Mouse (Mus musculus) limb, embryonic 14.5 days (tissue): ENCODE results near the gene Nosip. TPM values are rescaled to one million over a fixed set of nuclear protein-coding genes. Genes with fewer than 3 reads are reported as not detected.
A peak's percentile ranks its signal among the peaks of the same experiment; 100 is the strongest.

Source experiments
- ATAC-seq: fragments of 200-750 bp; cut with Nextera tagmentation; 2 replicates; pipeline ENCODE4 v1.8.0; 2017; ENCODE audit warnings: low read depth, moderate number of reproducible peaks, moderate TSS enrichment; ENCODE audit not compliant: low FRiP score
- DNase-seq: peaks from one replicate; pipeline ENCODE4 v3.0.0-alpha.2; 2015; ENCODE audit warnings: low spot score
- H3K27ac ChIP-seq: fragments of 300-500 bp; sonication (generic); replicated peaks from 2 replicates; pipeline ENCODE4 v1.5.1; 2014; ENCODE audit warnings: low read depth, mild to moderate bottlenecking, low read length, moderate library complexity, mixed read lengths
- H3K27me3 ChIP-seq: fragments of 300-500 bp; sonication (generic); 2 replicates; pipeline ENCODE4 v1.6.1; 2014; ENCODE audit warnings: low read length, mixed read lengths; ENCODE audit not compliant: control insufficient read depth, insufficient read depth
- H3K36me3 ChIP-seq: fragments of 300-500 bp; sonication (generic); 2 replicates; pipeline ENCODE4 v1.6.1; 2014; ENCODE audit warnings: mild to moderate bottlenecking, low read length, moderate library complexity, mixed read lengths; ENCODE audit not compliant: control insufficient read depth, insufficient read depth
- H3K4me1 ChIP-seq: fragments of 300-500 bp; sonication (generic); 2 replicates; pipeline ENCODE4 v1.6.1; 2014; ENCODE audit warnings: antibody characterized with exemption, low read length, mixed read lengths; ENCODE audit not compliant: control insufficient read depth, insufficient read depth
- H3K4me2 ChIP-seq: fragments of 300-500 bp; sonication (generic); replicated peaks from 2 replicates; pipeline ENCODE4 v1.6.1; 2014; ENCODE audit warnings: low read depth, mild to moderate bottlenecking, low read length, moderate library complexity; ENCODE audit not compliant: severe bottlenecking
- H3K4me3 ChIP-seq: fragments of 300-500 bp; sonication (generic); replicated peaks from 2 replicates; pipeline ENCODE4 v1.5.1; 2014; ENCODE audit warnings: low read length
- H3K9ac ChIP-seq: fragments of 300-500 bp; sonication (generic); 2 replicates; pipeline ENCODE4 v1.6.1; 2014; ENCODE audit warnings: mild to moderate bottlenecking, low read depth, low read length, moderate library complexity; ENCODE audit not compliant: severe bottlenecking
- H3K9me3 ChIP-seq: fragments of 300-500 bp; sonication (generic); 2 replicates; pipeline ENCODE4 v1.6.1; 2016; ENCODE audit warnings: low read length; ENCODE audit not compliant: control insufficient read depth
- POLR2A ChIP-seq: fragments of 200-500 bp; IDR thresholded peaks from 2 replicates; pipeline ENCODE4 v1.8.0; 2012; ENCODE audit warnings: inconsistent platforms, mild to moderate bottlenecking, moderate library complexity, borderline replicate concordance; ENCODE audit not compliant: insufficient read depth, insufficient read length; ENCODE audit errors: extremely low read depth
- WGBS: fragments of 180-500 bp; shearing (Covaris S2); extraction: QIAGEN DNeasy Blood & Tissue Kit; methylation state at CpG from one replicate; pipeline ENCODE4 v1.1.7; 2014; 5-methylcytosine and 5-hydroxymethylcytosine counted together
- polyA plus RNA-seq, 2 experiments: library from polyadenylated mRNA; depleted of rRNA in 1 of 2; stranded (reverse) in 1 of 2; unstranded in 1 of 2; fragments of >200 nt; fragmentation: Nextera tagmentation in 1 of 2; extraction: Ambion mirVana in 1 of 2; gene quantifications; 2 replicates each; pipeline versions ENCODE4 v1.2.1 to v1.2.3; 2012 to 2014

The Nosip gene
- polyA plus RNA-seq, 2 experiments, result 68.1 to 82.7 TPM

DNA sequence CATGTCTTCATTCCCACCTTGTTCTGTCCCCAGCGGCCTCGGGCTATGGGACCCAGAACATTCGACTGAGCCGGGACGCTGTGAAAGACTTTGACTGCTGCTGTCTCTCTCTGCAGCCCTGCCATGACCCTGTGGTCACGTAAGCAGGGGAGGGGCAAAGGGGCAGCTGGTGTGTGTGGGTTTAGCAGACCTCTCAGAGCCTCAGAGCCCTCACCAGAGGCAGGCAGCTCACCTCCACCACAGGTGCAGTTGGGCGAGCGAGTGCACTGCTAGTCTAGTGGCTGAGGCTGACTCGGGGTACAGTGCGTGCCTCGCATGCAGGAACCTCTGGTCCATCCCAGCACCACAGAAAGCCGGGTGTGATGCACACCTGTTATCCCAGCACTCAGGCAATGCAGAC, 11.7 kb downstream of the Nosip start:
- no peaks in the 10 kb centered on the region for H3K4me1 ChIP-seq
- H3K27me3 ChIP-seq, result no peaks in the 10 kb centered on the region
- no peak overlapping the region for H3K9ac ChIP-seq
- no peaks in the 10 kb centered on the region for H3K9me3 ChIP-seq
- no peak overlapping the region for H3K27ac ChIP-seq
- ATAC-seq (no peak), DNase-seq (no peak)
- 91% methylated on average over 12 of the region's 12 CpGs for WGBS
- peaks cover 46% of the 10 kb centered on the region for H3K36me3 ChIP-seq
- no peak overlapping the region for H3K4me3 ChIP-seq
- H3K4me2 ChIP-seq, result no peak overlapping the region
- no peak for TF ChIP-seq POLR2A

DNA sequence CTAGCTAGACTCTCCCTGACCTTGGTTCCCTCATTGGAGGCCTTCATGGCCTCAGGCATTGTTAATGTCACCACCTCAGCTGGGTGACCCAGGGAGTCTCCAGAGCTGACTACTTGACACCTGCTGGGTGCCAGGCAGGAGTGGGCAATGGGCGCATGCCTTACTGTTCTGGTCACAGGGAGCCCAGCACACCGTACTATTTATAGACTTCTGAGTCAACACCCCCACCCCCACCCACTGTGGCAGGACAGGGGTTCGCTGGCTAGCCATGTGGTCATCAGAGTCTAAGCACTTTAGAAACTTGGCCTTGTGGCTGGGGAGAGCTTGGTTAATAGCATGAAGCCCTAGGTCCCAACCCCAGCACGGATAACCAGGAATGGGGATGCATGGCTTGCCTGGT, 13.2 kb downstream of the Nosip start:
- Histone ChIP-seq H3K36me3 (peaks cover 46% of the 10 kb centered on the region), H3K9ac (no peak overlapping the region), H3K27ac (no peak overlapping the region), H3K4me3 (no peak overlapping the region), H3K4me1 (no peaks in the 10 kb centered on the region), H3K4me2 (no peak overlapping the region), H3K9me3 (no peaks in the 10 kb centered on the region), H3K27me3 (no peaks in the 10 kb centered on the region)
- TF ChIP-seq POLR2A, result no peak
- DNase-seq (no peak), ATAC-seq (no peak)
- 89% methylated on average over 4 of the region's 4 CpGs for WGBS

DNA sequence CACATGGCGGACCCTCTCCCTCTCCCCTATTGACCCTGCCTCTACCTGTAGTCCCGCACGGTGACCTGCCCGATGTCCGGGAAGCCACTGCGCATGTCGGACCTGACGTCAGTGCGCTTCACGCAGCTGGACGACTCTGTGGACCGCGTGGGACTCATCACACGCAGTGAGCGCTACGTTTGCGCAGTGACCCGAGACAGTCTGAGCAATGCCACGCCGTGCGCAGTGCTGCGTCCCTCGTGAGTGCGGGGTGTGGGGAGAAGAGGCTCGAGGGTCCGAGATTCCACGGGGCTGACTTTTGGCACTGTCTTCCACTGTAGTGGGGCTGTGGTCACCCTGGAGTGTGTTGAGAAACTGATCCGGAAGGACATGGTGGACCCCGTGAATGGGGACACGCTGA, 14.3 kb downstream of the Nosip start:
- no peak overlapping the region for H3K9ac ChIP-seq

GRCm38 (mm10) chr7:45077322-45077721, 15.1 kb downstream of the Nosip start:
- Histone ChIP-seq H3K4me2 (no peak overlapping the region), H3K4me1 (no peaks in the 10 kb centered on the region), H3K4me3 (no peak overlapping the region), H3K27ac (no peak overlapping the region), H3K27me3 (no peaks in the 10 kb centered on the region), H3K36me3 (peaks cover 48% of the 10 kb centered on the region), H3K9ac (no peak overlapping the region), H3K9me3 (no peaks in the 10 kb centered on the region)
- DNase-seq, result no peak
- no peak for TF ChIP-seq POLR2A
- 69% methylated on average over 14 of the region's 14 CpGs for WGBS
- no peak for ATAC-seq

More for the DNA sequence above, 14.3 kb downstream of the Nosip start:
- Histone ChIP-seq H3K36me3 (peaks cover 46% of the 10 kb centered on the region), H3K4me1 (no peaks in the 10 kb centered on the region), H3K9me3 (no peaks in the 10 kb centered on the region), H3K27me3 (no peaks in the 10 kb centered on the region), H3K27ac (no peak overlapping the region), H3K4me2 (no peak overlapping the region), H3K4me3 (no peak overlapping the region)
- DNase-seq (no peak), ATAC-seq (no peak)
- TF ChIP-seq POLR2A, result no peak
- WGBS, result 90% methylated on average over 30 of the region's 30 CpGs

DNA sequence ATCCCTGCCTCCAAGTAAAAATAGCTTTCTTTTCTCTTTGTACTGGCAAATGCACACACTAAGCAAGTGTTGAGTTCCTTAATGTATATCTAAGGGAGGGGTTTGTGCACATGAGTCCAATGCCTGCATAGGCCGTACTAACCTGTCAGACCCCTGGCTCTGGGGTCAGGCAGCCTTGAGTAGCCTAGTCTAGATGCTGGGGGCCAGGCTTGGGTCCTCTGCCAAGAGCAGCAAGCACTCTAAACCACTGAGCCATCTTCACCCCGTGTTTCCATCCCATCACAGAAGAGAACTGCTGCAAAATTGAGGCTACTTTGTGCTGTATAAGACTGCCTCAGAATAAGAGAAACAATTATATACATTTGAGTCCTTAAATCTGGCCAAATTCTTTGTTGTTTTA, 15.6 kb downstream of the Nosip start:
- H3K27ac ChIP-seq, result no peak overlapping the region
- peaks cover 53% of the 10 kb centered on the region for H3K36me3 ChIP-seq
- no peak overlapping the region for H3K9ac ChIP-seq
- H3K4me2 ChIP-seq, result no peak overlapping the region
- no peak overlapping the region for H3K4me3 ChIP-seq
- 90% methylated on average over 2 of the region's 2 CpGs for WGBS
- H3K4me1 ChIP-seq, result no peaks in the 10 kb centered on the region
- H3K27me3 ChIP-seq, result no peaks in the 10 kb centered on the region
- H3K9me3 ChIP-seq, result no peaks in the 10 kb centered on the region
- TF ChIP-seq POLR2A, result no peak
- ATAC-seq (no peak), DNase-seq (no peak)

GRCm38 (mm10) chr7:45078513-45078912, 16.3 kb downstream of the Nosip start:
- DNase-seq (peak; percentile 71), ATAC-seq (no peak)
- no peak for TF ChIP-seq POLR2A
- Histone ChIP-seq H3K4me3 (no peak overlapping the region), H3K4me1 (no peaks in the 10 kb centered on the region), H3K9me3 (no peaks in the 10 kb centered on the region), H3K27ac (no peak overlapping the region), H3K4me2 (no peak overlapping the region), H3K9ac (no peak overlapping the region), H3K27me3 (no peaks in the 10 kb centered on the region), H3K36me3 (peaks cover 57% of the 10 kb centered on the region)
- 43% methylated on average over 9 of the region's 9 CpGs for WGBS
